Mouse (Mus musculus) lung, postnatal 0 days (tissue): ENCODE results near the gene Ttll8.

Source experiments
- CTCF ChIP-seq: IDR thresholded peaks from 2 replicates; pipeline ENCODE4 v1.5.1; 2016; ENCODE audit warnings: antibody characterized with exemption, mild to moderate bottlenecking
- EP300 ChIP-seq: IDR thresholded peaks from 2 replicates; pipeline ENCODE4 v1.6.1; 2016; ENCODE audit warnings: antibody characterized with exemption, mild to moderate bottlenecking, control low read depth

DNA sequence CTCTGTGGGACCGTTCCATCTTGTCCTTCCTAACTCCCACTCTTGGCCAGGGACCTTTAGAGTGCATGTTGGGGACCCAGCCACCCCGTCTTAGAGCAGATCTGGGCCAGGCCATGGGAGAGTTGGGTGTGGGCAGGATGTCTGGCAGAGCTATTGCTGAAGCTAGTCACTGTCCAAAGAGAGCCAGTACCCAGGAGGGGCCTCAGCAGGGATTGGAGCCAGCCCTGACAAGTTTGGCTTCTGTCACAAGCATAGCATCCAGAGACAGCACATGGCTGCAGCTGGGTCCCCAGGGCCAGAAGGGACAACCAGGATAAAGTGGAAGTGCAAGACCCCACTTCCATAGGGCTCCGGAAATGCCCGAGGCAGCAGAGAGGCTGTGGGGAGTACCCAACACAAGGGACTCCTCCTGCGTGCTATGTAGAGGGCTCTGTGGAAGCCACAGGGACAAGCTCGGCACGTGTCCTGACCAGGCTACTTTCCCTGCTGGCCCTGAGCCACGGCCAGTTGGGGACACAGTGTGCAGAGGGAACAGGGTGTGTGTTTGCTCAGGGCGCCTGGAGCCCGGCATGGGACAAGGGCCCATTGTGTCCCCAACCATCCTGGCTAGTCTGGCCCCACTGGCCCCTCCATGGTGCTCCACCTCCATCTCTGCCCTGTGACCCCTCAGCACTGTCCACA lies 103.9 kb downstream of the Ttll8 start:
- TF ChIP-seq EP300 (peak; percentile 99), CTCF (no peak)
